Mouse (Mus musculus) spleen, postnatal 4 days (tissue): ENCODE data around the gene Abcc8.

Experiments
- DNase-seq, 2 experiments: peaks; one replicate each; pipeline ENCODE4 v3.0.0; 2022; ENCODE audit warnings: low spot score in 2 of 2

Abcc8 gene

DNA sequence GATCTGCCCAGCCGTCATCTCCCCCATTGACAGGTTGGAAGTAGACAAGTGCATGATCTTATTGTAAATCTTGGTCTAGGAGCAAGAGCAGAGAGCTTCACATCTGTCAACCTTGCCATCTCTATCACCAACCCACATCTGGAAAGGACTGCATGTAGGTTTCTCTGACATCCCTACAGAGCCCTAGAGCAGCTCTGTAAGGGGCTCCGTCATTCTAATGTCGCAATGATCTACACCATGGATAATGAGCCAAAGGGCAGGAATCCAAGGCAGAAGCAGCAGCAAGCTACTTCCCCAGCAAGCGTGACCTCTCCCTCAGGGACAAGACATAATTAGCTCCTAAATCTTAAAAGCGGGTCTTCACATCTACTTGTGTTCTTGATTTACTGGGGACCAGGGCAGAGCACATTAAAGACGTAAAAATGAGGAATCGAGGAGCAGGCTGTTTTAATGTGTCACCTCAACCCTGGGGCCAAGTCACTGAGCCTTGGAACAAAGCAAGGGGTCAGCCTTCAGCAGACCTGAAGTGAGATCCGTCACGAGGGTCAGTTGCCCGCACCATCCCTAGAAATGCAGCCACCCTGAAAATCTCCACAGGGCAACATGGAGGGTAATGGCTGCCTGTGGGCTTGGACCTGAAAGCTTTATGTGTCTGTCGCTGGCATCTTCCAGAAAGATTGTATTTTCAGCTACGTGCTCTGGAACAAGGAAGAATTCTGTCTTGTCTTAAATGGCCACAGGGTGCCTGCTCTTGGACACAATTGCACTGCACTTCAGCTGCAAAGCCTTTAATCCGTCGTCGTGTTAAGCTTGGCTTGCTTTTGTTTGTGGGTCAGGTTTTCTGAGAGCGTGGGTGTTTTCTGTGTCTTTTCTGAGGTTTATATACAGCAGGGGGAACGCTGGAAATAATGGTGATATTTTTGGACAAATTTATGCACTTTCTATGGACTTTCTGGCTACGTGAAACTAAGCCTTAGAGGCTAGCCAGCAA, 25.0 kb downstream of the Abcc8 start:
- no peak for DNase-seq

DNA sequence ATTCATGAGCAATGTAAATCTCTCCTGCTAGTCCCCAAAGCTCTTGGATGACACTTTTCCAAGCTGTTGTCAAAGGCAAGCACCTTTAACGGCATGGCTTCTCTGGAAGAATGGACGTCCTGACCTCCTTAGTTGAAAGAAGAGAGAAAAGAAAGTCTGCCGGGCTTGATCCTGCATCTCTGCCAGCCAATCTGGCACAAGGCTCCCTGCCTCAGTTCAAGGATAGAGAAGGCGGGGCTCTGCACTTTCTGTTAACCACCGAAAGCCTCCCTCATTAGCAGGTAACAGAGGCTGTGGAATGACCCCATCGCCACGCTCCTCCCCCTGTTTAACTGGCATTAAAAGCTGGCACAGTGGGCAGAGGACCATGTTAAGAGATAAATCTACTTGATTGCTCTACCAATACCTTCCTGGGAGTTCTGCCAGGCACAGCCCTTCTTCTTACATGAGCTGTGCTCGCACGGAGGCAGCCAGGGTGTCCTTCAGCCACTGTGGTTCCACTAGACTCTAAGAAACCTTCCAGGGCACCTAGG, 26.9 kb downstream of the Abcc8 start:
- DNase-seq, result no peak

DNA sequence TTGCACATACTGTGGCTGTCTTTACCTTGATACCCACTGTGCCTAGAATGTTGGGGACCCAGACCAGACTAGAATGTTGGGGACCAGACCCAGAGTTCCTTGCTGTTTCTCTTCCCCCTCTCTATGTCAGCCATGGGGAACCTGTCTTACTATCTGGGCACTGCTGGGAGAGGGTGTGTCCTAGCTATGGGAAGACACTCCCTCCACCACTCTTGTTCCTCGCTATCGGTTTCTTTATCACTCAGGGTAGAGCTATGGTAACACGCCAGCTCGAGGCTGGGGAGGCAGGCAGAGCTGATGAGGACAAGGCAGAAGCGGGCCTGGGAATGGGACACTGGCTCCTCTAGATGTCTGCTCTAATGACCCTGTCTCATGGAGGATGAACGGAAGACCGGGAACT, 32.4 kb downstream of the Abcc8 start:
- DNase-seq, result no peak

DNA sequence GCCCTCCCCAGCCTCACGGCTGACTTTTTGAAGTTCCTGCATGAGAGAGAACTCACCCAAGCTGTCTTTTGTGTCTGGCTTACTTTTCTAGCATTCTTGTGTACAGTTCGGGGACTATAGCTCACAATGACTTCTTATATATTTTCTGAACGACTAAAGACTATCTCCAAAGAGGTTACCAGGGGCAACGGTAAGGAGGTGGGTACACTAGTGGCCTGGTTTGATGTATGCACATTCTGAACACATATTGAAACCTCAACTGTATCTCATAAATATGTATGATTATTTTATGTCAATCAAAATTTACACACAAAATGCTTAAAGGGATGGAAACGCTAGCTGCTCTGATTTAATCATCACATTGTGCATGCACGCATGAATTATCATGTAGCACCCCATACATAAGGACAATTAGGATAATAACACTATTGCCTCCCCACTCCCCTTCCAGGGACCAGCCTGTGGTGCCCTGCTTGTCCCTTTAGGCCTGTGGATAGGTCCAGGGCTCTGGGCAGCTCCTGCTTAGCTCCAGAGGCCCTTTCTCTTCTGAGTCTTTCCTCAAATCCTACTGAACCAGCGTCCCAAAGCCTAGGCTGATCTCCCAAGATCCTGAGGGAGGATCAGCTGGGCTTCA, 33.0 kb downstream of the Abcc8 start:
- DNase-seq, result no peak

DNA sequence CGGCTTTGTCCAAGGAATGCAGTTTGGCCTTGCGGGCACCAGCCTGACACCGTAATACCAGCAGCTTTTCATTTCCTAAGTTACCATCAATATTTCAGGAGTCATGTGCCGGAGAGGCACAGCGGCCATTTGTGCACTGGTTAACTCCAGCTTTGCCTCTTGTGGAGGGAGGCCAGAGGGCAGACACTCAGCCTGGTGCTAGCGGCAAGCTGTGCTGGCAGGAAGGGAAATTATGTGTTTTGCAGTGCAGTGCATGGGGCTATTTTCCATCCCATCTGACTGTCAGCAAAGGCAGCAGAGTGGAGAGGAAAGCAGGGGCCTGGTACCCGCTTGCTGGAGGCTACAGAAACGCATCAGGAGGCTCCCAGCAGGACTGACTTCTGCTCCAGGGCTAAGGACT, 35.8 kb downstream of the Abcc8 start:
- no peak for DNase-seq

DNA sequence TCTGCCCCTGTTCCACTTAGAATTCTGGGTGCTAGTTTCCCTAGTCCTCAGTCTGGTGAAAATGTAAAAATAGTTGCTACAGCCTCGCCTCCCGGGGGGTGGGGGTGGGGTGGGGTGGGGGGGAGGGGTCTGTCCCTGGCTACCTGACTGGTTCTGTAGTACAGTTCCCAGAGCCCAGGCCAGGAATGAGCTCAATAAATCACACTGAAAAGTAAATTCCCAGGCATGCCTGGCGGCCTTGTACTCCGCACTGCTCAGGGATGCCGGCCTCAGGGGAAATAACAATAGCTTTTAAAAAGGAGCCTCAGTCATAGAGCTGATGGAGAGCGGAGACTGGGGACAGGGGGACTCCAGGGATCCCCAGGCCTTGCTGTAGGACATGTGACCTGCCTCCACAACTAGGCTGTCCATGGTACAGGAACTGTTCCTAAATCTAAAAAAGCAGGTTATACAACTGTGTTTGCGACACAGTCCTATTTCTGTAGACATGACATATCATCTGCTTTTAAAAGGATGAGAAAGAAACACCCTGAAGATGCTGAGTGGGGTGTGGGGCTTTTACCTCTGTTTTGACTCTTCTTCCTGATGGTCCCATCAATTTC, 41.4 kb downstream of the Abcc8 start:
- no peak for DNase-seq

DNA sequence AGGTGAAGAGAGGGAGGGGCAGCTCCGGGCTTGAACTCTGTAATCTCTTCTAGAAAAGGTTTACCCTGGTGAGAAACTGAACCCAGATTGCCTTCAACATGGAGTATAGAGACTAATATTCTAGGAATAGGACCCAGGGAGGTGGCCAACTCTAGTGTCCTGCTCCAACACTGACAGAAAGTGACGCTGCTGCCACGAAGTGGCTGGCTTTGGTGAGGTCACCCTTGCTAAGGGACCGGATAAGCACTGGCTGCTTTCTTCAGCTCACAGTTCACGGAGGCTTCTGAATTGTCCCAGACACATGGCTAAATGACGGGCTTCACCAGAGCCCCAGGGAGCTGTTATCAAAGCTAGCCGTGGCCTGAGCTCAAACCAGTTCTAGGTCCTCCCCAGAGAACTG, 46.0 kb downstream of the Abcc8 start:
- DNase-seq, result no peak

DNA sequence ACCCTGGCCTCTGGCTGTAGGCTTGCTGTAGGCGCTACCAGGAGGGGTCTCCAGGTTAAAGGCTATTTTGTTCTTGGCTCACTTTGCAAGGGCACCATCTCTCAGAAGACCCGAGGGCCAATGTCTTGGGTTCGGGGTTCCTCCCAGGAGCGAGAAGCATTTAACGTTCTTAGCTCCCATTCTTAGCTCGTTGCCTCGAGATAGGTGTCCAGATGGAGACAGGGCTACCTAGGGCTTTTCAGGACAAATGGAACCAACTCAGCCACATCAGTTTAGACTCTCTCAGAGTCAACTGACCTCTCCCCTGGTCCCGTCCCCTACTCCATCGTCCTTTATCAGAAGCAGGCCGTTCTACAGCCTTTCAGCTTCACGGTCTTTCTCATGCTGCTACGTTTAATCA, 47.6 kb downstream of the Abcc8 start:
- no peak for DNase-seq

DNA sequence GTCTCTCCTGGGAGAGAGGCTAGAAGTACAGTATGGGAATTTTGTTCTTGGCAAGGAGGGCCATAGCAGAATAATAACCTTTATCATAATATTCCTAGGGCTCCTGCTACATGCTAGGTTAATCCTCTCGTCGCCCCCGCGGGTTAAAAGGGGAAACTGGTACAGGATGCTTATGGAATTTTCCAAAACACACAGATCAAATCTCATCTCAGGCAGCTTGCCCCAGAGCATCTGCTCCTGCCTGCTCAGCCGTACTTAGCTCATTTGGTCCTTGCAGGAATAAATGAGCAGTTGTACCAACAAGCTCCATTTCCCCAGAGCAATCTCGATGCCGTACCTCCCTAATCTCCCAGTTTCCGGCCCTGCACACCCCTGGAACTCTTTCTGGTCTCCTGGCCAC, 48.0 kb downstream of the Abcc8 start:
- no peak for DNase-seq

DNA sequence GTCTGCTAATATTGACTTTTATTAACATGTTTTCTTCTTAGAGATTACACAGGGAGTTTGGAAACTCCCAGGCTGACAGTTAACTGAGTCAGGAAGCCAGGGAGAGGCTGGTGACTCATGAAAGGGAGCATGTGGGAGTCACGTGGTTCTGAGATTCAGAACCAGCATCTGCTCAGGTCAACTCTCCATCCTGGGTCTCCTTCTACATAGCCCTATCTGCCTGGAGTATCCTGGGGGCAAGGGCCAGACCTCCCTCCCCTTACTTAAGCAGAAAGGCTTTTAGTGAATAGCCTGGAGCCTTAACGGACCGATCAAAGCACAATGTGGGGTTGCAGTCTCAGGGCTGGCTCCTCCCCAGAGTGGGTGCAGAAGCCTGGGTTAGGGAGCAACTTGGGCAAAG, 48.6 kb downstream of the Abcc8 start:
- no peak for DNase-seq

DNA sequence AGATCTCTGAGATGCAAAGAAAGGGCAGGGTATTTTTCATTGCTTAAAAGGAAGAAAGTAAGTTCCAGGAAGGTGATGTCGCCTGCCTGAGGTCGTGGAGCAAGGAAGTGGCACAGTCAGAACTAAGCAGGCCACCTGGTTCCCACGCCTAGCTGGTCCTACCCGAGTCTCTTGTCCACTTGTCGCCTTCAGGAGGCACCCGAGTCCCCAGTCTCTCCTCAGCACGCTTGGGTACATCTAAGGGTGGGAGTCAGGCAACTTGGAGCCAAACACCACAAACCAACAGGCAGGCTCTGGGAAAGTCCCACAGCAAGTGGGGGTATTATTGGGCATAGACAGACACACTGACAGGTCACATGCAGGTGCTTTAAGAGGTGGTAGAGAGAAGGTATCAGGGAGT, 49.1 kb downstream of the Abcc8 start:
- DNase-seq, result no peak

DNA sequence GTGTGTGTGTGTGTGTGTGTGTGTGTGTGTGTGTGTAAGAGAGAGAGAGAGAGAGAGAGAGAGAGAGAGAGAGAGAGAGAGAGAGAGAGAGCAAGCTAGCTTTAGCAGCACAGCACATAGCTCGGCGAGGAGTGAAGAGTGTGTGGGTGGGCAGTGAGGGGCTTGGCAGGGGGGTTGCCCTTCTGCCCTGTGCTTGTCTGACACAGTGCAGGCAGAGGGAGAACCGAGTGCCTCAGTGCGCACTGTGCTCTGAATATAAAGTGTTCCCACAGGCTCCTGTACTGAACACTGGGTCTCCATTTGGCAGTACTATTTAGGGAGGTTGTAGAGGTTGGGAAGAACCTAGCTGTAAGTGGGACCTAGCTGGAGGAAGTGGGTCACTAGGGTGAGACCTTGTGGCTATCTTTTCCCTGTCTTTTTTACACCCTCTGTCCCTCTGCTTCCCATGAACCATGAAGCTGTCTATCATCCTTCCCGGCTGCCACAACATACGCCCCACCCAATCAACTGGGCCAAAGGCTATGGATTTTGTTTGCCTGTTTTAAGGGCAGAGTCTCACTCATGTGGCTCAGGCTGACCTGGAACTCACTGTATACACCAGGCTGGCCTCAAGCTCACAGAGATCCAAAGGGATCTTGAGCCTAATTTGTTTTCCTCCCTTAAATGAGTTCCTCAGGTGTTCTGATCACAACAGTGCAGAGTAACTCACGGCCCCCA, 50.2 kb downstream of the Abcc8 start:
- no peak for DNase-seq

DNA sequence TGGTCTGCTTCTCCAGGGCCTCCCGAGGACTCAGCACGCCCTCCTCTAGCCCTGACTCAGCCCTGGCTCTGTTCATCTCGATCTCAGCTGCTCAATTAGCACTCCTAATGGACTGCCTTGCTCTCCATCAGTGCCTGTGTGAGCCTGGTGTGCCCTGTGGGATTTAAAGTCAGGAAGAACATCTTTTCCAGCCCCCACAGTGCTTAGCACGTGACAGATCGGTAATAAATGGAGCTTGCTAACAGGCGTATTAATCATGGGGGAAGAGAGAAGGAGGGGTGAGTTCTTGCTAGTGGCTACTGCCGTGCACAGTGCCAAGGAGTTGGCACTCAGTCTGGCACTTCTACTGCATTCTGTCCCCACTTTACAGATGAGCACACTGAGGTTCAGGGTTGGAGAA, 51.6 kb downstream of the Abcc8 start:
- no peak for DNase-seq

DNA sequence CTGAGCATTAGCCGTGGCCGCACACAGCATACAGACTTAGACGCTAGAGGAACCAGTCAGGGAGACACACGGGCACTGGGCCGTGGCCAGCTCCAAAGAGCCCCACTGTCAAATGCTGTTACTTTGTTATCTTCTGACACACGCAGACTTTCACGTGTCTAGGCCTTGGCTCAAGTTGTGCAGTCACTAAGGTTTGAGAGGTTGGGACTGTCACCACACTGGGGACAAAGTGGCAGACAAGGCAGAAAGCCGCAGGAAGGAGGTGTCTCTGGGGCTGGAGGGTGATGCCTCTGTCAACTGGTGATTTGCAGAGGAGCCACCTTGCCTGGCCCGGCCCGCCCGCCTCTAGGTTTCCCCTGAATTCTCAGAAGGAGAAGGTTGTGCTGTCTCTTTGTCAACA, 54.5 kb downstream of the Abcc8 start:
- no peak for DNase-seq

DNA sequence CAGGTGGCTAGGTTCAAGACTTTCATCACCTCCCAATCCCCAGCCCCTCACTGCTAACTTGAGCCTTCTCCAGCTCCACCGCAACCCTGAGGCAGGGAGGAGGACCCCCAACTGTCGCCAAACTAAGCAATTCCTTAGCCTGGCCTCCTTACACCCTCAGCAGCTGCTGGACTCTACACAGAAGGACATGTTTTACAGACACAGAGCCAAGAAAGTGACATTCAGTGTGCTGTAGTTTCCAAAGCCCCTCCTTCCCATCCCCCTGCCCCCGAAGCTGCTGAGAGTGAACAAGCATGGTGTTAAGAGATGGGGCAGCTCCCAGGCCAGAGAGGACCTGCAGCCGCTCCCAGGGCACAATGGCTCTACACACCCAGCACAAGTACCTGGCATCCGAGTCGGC, 55.4 kb downstream of the Abcc8 start:
- DNase-seq, result no peak

DNA sequence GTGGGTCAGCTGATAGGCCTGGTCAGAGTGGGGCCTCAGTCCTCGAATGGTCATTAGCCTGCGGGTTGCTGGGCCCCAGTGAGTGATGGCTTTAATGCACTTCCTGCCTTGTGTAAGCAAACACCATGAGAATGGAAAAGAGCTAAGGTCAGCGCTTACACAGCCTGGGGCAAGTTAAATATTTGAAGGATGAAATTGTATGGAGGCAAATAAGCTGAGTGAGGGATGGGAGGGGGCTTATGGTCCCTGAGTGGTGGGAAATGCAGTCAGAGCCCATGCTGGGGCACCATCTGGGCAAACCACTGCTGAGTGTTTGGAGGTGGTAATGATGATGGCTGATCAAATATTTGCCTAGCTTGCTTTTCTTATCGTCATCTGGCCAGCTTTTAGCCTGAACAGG, 56.9 kb downstream of the Abcc8 start:
- no peak for DNase-seq

DNA sequence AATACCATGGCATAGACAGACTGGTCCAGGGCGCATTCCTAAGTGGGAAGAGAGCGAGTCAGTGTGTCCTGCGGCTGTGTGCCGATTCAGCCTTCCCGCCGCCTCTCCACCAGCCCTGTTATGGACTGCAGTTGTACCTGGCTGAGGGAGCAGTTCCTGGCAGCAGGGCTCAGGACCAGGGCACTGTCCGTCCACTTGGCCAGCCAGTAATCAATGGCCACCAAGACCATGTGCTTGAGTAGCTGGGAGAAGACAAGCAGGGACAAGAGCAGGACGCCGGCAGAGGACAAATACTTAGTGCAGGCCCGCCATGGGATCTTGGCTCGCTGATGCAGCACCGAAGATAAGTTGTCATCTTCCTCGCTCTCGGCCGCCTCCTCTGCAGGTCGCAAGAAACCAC, 62.8 kb downstream of the Abcc8 start:
- no peak for DNase-seq

DNA sequence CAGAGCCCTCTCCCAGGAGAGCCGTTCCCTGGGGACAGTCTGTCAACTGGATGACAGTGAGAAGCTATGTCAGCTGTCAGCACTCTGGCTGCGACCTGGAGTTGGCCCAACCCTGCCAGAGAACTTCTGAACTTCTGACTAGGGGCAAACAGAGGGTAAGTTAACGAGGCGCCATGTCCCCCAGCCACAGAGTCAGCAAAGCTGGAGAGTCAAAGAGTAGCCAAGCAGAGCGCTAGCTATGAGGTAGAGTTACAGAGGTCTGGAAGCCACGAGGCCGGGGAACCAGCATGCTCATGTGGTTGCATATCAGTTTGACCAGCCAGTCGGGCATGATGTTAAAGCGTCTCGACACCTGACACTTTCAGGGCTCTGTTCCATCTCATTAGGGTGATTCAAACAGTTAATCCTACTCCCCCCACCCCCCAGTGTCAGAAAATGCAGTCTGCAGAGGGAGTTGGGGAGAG, 63.7 kb downstream of the Abcc8 start:
- DNase-seq, result no peak

DNA sequence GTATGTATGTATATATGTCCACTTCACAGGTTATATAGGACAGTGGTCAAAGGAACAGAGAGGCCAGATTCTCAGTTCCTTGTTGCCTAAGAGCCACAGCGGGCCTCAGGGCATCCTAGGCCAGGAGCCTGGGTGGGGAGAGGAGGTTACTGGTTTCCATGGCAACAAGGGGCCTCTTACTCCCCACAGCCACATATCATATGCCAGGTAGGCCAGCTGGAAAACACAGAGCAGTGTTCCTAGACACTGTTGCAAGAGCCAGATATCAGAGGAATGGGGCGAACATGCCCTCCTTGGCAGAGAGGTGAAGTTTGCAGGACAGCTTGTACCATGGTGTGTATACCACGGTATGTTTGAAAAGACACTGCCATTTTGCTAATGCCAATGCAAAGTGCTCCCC, 66.4 kb downstream of the Abcc8 start:
- DNase-seq, result no peak

DNA sequence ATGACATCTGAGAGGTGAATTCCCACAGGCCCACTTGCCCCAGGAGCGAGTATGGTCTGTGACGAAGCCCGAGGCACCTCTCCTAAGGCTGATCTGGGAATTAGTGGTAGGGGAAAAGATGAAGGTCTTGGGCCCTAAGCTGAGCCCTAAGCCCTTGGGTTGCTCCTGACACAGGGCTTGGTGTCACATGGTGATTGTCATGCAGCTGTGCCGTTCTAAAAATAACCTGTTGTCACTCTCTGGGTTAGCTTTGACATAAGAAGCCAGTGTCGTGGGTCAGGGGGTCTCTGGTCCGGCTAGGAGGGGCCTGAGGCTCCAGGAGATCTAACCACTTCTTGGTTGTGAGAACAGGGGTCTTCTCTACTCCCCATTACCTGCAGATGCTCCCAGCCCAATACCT, 67.9 kb downstream of the Abcc8 start:
- DNase-seq, result no peak

DNA sequence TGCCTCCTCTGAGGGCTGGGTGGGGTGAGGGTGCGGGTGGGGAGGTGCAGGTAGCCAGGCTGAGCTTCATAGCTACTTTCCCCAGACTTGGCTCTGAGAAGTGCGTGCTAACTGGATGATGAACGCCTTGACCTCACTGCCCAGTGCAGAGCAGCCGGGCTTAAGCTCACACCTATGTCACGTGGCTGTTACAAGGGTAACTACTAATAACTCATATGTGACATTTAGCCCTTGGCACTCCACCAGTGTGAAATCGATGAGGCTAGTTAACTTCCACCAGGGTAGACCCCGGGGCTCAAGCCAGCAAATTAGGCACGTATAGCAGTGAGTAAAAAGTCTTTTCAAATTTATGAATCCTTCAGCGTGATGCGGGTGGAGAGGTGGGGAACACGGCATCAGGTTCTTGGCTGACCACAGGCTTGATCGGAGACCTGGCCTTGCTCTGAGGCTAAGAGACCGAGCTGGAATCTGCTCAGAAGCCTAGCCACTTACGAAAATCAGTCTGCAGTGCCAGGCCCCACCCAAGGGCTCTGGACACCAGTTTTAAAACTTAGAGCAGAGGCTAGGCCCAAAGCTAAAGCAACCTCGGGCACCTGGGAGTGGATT, 68.5 kb downstream of the Abcc8 start:
- DNase-seq, result no peak

DNA sequence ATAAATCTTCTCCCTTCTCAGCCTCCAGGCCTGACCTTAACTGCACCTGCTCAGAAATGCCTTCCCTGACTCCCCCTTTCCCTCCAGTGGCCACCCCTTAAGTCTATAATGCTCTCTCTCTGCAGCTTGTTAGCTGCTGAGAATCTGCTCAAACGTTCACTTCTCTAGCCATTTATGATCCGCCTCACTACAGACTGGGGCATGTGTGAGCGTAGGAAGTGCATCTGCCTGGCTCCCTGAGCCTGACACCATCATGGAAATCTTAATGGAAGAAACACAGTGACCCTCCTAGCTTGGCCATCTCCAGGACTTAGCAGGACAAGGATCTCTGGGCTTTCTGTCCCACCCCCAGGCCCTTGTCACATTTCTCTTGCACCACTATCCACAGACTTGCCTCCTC, 69.8 kb downstream of the Abcc8 start:
- no peak for DNase-seq
